Mouse (Mus musculus): ENCODE results near the gene Gm281. TPM values are rescaled to one million over a fixed set of nuclear protein-coding genes. Genes with fewer than 3 reads are reported as not detected.

Gene Gm281
- polyA plus RNA-seq, 1 experiment from 2014 or later = not detected

DNA sequence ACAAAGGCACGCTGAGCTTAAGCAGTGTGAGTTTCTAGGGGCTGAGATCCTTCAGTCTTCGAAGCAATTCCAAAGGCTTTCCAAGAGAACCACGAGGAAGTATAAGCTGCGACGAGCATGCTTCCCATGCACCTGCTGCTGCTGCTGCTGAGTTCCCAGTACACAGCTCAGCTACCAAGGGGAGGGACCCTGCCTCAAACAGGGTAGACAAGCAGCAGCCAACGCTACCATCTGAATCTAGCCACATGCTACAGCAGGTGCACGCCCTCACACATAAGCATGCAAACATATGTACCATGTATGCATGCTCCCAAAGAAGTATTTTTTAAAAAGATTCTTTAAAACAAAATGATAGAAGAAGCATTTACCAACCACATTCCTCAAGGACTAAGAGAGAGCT is 34.1 kb upstream of the Gm281 start:
- H3K27me3 ChIP-seq (ENCODE audit: control insufficient read depth, insufficient read depth, low read length) = no peaks in the 10 kb centered on the region
- no peak for ATAC-seq (replicated peaks; ENCODE audit: low FRiP score)
- no peak overlapping the region for H3K9ac ChIP-seq (ENCODE audit: low read length)
- WGBS = 89% methylated on average over 7 of the region's 7 CpGs
- no peak overlapping the region for H3K27ac ChIP-seq (ENCODE audit: low read depth, low read length)
- DNase-seq (ENCODE audit: low spot score) = no peak
- H3K4me3 ChIP-seq (ENCODE audit: low read depth, low read length) = no peak overlapping the region
- peaks cover 6% of the 10 kb centered on the region; the same call in 1 of the 2 replicates for H3K36me3 ChIP-seq (ENCODE audit: control insufficient read depth, insufficient read depth, low read length)
- H3K4me1 ChIP-seq (replicated peaks; ENCODE audit: control insufficient read depth, insufficient read depth, low read length) = no peaks in the 10 kb centered on the region
- no peaks in the 10 kb centered on the region for H3K9me3 ChIP-seq (ENCODE audit: control insufficient read depth, low read length)
- H3K4me2 ChIP-seq (ENCODE audit: low read depth, low read length, severe bottlenecking) = no peak overlapping the region

DNA sequence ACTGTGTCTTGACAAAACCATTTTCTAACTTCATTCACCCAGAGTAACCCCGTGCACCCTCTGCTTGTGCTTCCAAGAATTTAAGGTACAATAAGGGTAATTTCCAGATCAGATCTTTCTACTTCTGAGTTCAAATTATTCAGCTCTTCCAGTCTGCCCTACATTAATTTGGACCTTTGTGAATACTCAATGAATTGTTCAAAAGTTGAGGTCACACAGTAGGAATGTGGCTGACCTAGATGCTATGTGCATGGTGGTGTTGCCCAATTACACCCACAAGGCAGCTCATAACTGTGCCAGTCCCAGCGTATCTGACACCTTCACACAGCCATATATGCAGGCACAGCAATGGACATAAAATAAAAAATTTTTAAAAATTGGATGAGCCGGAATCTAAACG is 30.4 kb upstream of the Gm281 start:
- DNase-seq (ENCODE audit: low spot score) (no peak), ATAC-seq (replicated peaks; ENCODE audit: low FRiP score) (no peak)
- no peak overlapping the region for H3K27ac ChIP-seq (ENCODE audit: low read depth, low read length)
- no peaks in the 10 kb centered on the region for H3K9me3 ChIP-seq (ENCODE audit: control insufficient read depth, low read length)
- H3K27me3 ChIP-seq (ENCODE audit: control insufficient read depth, insufficient read depth, low read length) = no peaks in the 10 kb centered on the region
- H3K36me3 ChIP-seq (ENCODE audit: control insufficient read depth, insufficient read depth, low read length) = peaks cover 2% of the 10 kb centered on the region; the same call in 1 of the 2 replicates
- WGBS = 91% methylated on average over 4 of the region's 4 CpGs
- H3K9ac ChIP-seq (ENCODE audit: low read length) = no peak overlapping the region
- no peak overlapping the region for H3K4me2 ChIP-seq (ENCODE audit: low read depth, low read length, severe bottlenecking)
- H3K4me1 ChIP-seq (replicated peaks; ENCODE audit: control insufficient read depth, insufficient read depth, low read length) = no peaks in the 10 kb centered on the region
- H3K4me3 ChIP-seq (ENCODE audit: low read depth, low read length) = no peak overlapping the region

DNA sequence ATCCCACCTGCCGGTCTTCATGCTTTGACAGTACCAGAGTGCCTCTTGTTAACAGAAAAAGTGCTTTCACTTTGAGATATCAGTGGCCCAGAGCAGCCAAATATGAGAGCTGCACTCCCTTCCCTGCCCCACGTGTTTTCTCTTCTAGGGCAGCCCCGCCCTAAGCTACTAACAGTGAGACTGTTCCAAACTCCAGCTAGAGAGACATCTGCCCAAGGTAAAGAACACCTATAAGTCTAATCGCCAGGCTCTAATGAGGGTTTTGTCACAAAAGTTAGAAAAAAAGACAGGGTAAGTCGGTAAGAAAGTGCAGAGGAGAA is 19.7 kb upstream of the Gm281 start:
- H3K4me3 ChIP-seq (ENCODE audit: low read depth, low read length) = no peak overlapping the region
- ATAC-seq (replicated peaks; ENCODE audit: low FRiP score) = no peak
- H3K4me2 ChIP-seq (ENCODE audit: low read depth, low read length, severe bottlenecking) = peak overlapping the region; percentile 42; the same call in 1 of the 2 replicates
- H3K4me1 ChIP-seq (replicated peaks; ENCODE audit: control insufficient read depth, insufficient read depth, low read length) = no peaks in the 10 kb centered on the region
- H3K27me3 ChIP-seq (ENCODE audit: control insufficient read depth, insufficient read depth, low read length) = no peaks in the 10 kb centered on the region
- H3K36me3 ChIP-seq (ENCODE audit: control insufficient read depth, insufficient read depth, low read length) = no peaks in the 10 kb centered on the region
- WGBS = 48% methylated on average over 5 of the region's 5 CpGs
- H3K27ac ChIP-seq (ENCODE audit: low read depth, low read length) = no peak overlapping the region
- H3K9me3 ChIP-seq (ENCODE audit: control insufficient read depth, low read length) = no peaks in the 10 kb centered on the region; the same call in 1 of the 2 replicates
- no peak overlapping the region; the same call in 1 of the 2 replicates for H3K9ac ChIP-seq (ENCODE audit: low read length)
- no peak for DNase-seq (ENCODE audit: low spot score)

DNA sequence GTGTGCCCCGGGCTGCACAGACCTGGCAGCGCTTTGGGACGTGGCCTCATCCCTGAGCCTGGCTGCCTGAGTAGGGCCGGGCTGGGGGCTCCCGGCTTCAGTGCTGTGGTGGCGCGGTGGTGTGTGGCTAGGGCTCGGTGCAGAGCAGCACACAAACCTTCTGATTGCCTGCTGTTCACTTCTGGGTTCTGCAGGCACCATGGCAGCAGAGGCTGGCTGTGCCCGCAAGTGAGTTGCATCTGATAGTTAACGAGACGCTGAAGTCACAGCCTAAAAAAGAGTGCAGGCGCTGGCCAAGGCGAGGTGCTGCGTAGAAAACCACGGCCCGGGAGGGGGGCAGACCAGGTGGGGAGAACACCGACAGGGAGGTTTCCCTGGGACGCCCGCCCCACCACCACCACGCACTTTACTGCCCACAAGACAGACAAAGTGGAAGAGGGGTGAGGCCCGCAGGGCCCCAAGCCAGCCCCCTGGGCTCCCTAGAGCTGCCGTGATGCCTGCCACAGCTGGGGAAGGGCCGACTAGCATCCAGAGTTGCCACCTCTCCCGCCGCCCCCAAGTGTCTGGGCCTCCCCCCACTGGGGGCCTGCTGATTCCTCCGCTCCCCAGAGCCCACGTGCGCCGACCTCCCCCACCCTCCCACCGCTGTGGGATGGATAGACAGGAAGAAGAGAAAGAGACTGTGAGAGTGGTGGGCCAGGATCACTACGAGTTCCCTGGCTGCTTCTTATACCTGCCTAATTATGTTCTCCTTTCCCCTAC is 19.2 kb upstream of the Gm281 start:
- H3K27me3 ChIP-seq (ENCODE audit: control insufficient read depth, insufficient read depth, low read length) = no peaks in the 10 kb centered on the region
- no peaks in the 10 kb centered on the region; the same call in 1 of the 2 replicates for H3K9me3 ChIP-seq (ENCODE audit: control insufficient read depth, low read length)
- H3K9ac ChIP-seq (ENCODE audit: low read length) = peak overlapping the region; percentile 47
- no peaks in the 10 kb centered on the region for H3K36me3 ChIP-seq (ENCODE audit: control insufficient read depth, insufficient read depth, low read length)
- DNase-seq (ENCODE audit: low spot score) (peak; percentile 59), ATAC-seq (replicated peaks; ENCODE audit: low FRiP score) (peak; percentile 76)
- 36% methylated on average over 30 of the region's 31 CpGs for WGBS
- no peak overlapping the region for H3K27ac ChIP-seq (ENCODE audit: low read depth, low read length)
- H3K4me2 ChIP-seq (ENCODE audit: low read depth, low read length, severe bottlenecking) = peak overlapping the region; percentile 42; the same call in 1 of the 2 replicates
- H3K4me1 ChIP-seq (replicated peaks; ENCODE audit: control insufficient read depth, insufficient read depth, low read length) = no peaks in the 10 kb centered on the region
- peak overlapping the region; percentile 12 for H3K4me3 ChIP-seq (ENCODE audit: low read depth, low read length)

DNA sequence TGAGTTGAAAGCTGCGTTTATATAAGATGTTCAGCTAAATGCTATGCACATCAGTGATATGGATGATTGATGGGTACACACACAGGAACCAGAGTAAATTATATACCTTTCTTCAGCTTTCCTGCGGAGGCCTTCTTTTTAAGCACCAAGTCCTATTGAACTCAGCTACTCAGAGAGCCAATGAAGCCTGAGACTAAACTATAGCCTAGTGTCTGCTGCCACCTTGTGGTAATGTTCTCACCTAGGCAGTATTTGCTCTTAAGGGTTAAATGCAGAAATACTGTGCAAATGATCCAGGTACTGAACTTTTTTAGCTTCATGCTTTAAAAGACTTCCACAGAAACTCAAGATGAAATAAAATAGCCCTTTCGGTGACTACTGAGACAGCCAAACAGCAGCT is 3.4 kb upstream of the Gm281 start:
- WGBS = 37% methylated on average over 3 of the region's 3 CpGs
- no peaks in the 10 kb centered on the region for H3K27me3 ChIP-seq (ENCODE audit: control insufficient read depth, insufficient read depth, low read length)

DNA sequence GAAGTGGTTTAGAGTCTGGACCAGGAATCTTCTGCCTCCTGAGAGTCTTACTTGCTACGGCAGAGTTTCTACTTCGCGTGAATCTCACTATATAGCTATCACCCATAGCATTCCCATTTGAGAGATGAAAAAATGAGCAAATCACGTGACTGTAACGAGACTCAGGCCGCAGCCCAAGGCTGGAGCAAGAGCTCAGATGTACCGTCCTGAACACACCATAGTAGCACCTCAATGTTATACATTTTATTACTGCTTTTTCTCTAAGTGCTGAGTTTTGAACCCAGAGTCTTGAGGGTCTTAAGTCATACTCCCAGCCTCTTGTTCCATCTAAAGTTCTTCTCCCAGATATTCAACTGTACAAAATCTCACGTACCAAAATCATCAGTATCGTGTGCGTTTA is 2.9 kb upstream of the Gm281 start:
- H3K9ac ChIP-seq (ENCODE audit: low read length) = no peak overlapping the region
- H3K9me3 ChIP-seq (ENCODE audit: control insufficient read depth, low read length) = no peaks in the 10 kb centered on the region
- H3K4me2 ChIP-seq (ENCODE audit: low read depth, low read length, severe bottlenecking) = no peak overlapping the region
- DNase-seq (ENCODE audit: low spot score) (no peak), ATAC-seq (replicated peaks; ENCODE audit: low FRiP score) (no peak)
- no peak overlapping the region for H3K4me3 ChIP-seq (ENCODE audit: low read depth, low read length)
- no peak overlapping the region for H3K27ac ChIP-seq (ENCODE audit: low read depth, low read length)
- H3K27me3 ChIP-seq (ENCODE audit: control insufficient read depth, insufficient read depth, low read length) = no peaks in the 10 kb centered on the region
- 87% methylated on average over 10 of the region's 10 CpGs for WGBS
- no peaks in the 10 kb centered on the region for H3K36me3 ChIP-seq (ENCODE audit: control insufficient read depth, insufficient read depth, low read length)
- H3K4me1 ChIP-seq (replicated peaks; ENCODE audit: control insufficient read depth, insufficient read depth, low read length) = no peaks in the 10 kb centered on the region

More for the DNA sequence above, 3.4 kb upstream of the Gm281 start:
- DNase-seq (ENCODE audit: low spot score) (peak; percentile 65), ATAC-seq (replicated peaks; ENCODE audit: low FRiP score) (peak; percentile 65; the same call in 1 of the 2 replicates)
- no peaks in the 10 kb centered on the region for H3K9me3 ChIP-seq (ENCODE audit: control insufficient read depth, low read length)
- no peak overlapping the region for H3K4me3 ChIP-seq (ENCODE audit: low read depth, low read length)
- no peak overlapping the region for H3K27ac ChIP-seq (ENCODE audit: low read depth, low read length)
- no peak overlapping the region for H3K9ac ChIP-seq (ENCODE audit: low read length)
- no peak overlapping the region for H3K4me2 ChIP-seq (ENCODE audit: low read depth, low read length, severe bottlenecking)
- no peaks in the 10 kb centered on the region for H3K4me1 ChIP-seq (replicated peaks; ENCODE audit: control insufficient read depth, insufficient read depth, low read length)
- no peaks in the 10 kb centered on the region for H3K36me3 ChIP-seq (ENCODE audit: control insufficient read depth, insufficient read depth, low read length)

DNA sequence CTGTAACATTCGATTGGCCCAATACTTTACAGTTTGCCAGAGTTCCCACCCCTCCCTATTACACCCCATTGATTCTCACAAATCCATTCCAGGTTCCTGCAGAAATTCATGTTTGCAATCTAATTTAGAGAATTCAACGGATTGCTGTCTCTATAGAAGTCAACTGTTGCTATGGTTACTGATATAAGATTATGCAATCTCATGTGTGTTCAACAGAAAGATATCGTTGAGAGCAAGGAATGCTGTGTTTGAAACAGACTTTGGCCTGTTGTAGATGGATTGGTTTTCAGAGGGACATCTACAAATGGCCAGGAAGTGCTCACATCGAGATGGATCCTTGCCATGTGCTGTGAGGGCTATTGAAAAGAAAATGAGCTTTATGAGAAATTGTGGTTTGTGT is 929 bp upstream of the Gm281 start:
- DNase-seq (ENCODE audit: low spot score) (no peak), ATAC-seq (replicated peaks; ENCODE audit: low FRiP score) (no peak)
- Histone ChIP-seq H3K4me2 (ENCODE audit: low read depth, low read length, severe bottlenecking) (no peak overlapping the region), H3K27me3 (ENCODE audit: control insufficient read depth, insufficient read depth, low read length) (no peaks in the 10 kb centered on the region), H3K4me1 (replicated peaks; ENCODE audit: control insufficient read depth, insufficient read depth, low read length) (no peaks in the 10 kb centered on the region), H3K4me3 (ENCODE audit: low read depth, low read length) (no peak overlapping the region), H3K36me3 (ENCODE audit: control insufficient read depth, insufficient read depth, low read length) (no peaks in the 10 kb centered on the region), H3K9me3 (ENCODE audit: control insufficient read depth, low read length) (no peaks in the 10 kb centered on the region), H3K9ac (ENCODE audit: low read length) (no peak overlapping the region), H3K27ac (ENCODE audit: low read depth, low read length) (no peak overlapping the region)
- WGBS = 75% methylated on average over 4 of the region's 4 CpGs

DNA sequence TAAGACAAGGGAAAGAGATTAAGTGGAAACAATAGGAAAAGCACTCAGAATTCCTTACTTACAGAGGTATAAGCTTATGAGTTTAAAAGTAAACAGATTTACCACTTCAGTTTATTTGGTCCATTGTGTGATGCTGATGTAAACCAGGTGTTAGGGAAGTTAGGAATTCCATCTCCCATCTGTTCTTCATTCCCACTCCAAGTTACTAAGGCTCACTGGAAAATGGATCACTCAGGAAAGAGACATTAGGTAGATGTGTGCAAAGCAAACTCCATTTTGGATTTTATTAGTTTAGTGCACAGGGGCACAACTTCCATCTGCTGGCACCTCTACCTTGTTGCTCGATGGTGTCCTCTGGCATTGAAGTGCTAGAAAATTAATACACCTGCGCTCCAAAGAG is 4.1 kb downstream of the Gm281 start:
- WGBS = 88% methylated on average over 2 of the region's 2 CpGs
- Histone ChIP-seq H3K27me3 (ENCODE audit: control insufficient read depth, insufficient read depth, low read length) (no peaks in the 10 kb centered on the region), H3K4me3 (ENCODE audit: low read depth, low read length) (no peak overlapping the region), H3K36me3 (ENCODE audit: control insufficient read depth, insufficient read depth, low read length) (no peaks in the 10 kb centered on the region), H3K9ac (ENCODE audit: low read length) (no peak overlapping the region), H3K4me1 (replicated peaks; ENCODE audit: control insufficient read depth, insufficient read depth, low read length) (no peaks in the 10 kb centered on the region), H3K4me2 (ENCODE audit: low read depth, low read length, severe bottlenecking) (no peak overlapping the region), H3K9me3 (ENCODE audit: control insufficient read depth, low read length) (no peaks in the 10 kb centered on the region), H3K27ac (ENCODE audit: low read depth, low read length) (no peak overlapping the region)
- ATAC-seq (replicated peaks; ENCODE audit: low FRiP score) (no peak), DNase-seq (ENCODE audit: low spot score) (no peak)

DNA sequence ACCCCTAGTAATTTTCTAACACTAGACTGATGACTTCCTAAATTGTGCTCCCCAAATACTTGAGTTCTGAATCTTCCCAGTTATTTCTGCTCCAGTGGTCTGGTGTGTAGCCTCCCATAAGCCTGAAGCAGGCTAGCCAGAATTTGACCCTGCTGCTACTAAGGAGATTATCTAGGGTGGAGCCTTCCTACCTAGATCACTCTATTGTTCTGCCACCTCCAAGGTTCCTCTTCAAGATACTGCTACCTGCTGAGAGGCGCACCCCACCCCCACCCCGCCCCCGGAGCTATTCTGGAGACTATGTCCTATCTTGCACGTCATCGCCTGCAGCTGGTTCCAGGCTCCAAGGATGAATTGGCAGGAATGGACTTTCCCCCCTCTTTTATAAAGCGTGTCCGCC is 7.1 kb downstream of the Gm281 start:
- no peak overlapping the region for H3K27ac ChIP-seq (ENCODE audit: low read depth, low read length)
- no peaks in the 10 kb centered on the region for H3K36me3 ChIP-seq (ENCODE audit: control insufficient read depth, insufficient read depth, low read length)
- H3K4me1 ChIP-seq (replicated peaks; ENCODE audit: control insufficient read depth, insufficient read depth, low read length) = no peaks in the 10 kb centered on the region
- no peaks in the 10 kb centered on the region for H3K27me3 ChIP-seq (ENCODE audit: control insufficient read depth, insufficient read depth, low read length)
- no peaks in the 10 kb centered on the region for H3K9me3 ChIP-seq (ENCODE audit: control insufficient read depth, low read length)
- H3K4me2 ChIP-seq (ENCODE audit: low read depth, low read length, severe bottlenecking) = no peak overlapping the region
- no peak overlapping the region for H3K4me3 ChIP-seq (ENCODE audit: low read depth, low read length)
- no peak for ATAC-seq (replicated peaks; ENCODE audit: low FRiP score)
- DNase-seq (ENCODE audit: low spot score) = no peak
- H3K9ac ChIP-seq (ENCODE audit: low read length) = no peak overlapping the region
- WGBS = 84% methylated on average over 7 of the region's 7 CpGs
